Mouse (Mus musculus): ENCODE data around the gene Rps28. TPM values are rescaled to one million over a fixed set of nuclear protein-coding genes. Genes with fewer than 3 reads are reported as not detected.

Gene Rps28
- total and polyA plus RNA-seq, 3 experiments = 765 to 4,575 (median 782) TPM

- H3K79me2 ChIP-seq (replicated peaks; ENCODE audit: control insufficient read depth, extremely low read depth, insufficient read depth, poor library complexity, severe bottlenecking) = no peaks in the 10 kb centered on the region
- in situ Hi-C loops (cut with MboI; ENCODE audit: low pct_ligation_motif_present, low pct_unique_long_range_greater_than_20kb, low sequenced_read_pairs) = no loop called here
- peaks cover 7% of the 10 kb centered on the region in 2 experiments; a peak in 3 of 4 replicates for H3K4me1 ChIP-seq (ENCODE audit: control insufficient read depth in 1 of 2, insufficient read depth in 2 of 2)
- H3K4me2 ChIP-seq (ENCODE audit: insufficient read depth, low read depth, poor library complexity, severe bottlenecking) = no peak overlapping the region
- TF ChIP-seq POLR2AphosphoS2 (IDR thresholded peaks at IDR 0.05; ENCODE audit: low read depth, low read length) = no peak
- no peak for TF ChIP-seq JUN (IDR thresholded peaks at IDR 0.05; ENCODE audit: insufficient read depth, low read depth, low read length)
- TF ChIP-seq E2F4 (IDR thresholded peaks at IDR 0.05; ENCODE audit: insufficient replicate concordance, low read depth, low read length) = no peak
- no peak for TF ChIP-seq SMC3 (IDR thresholded peaks at IDR 0.05; ENCODE audit: low read depth, low read length)
- no peak for TF ChIP-seq CHD1 (IDR thresholded peaks at IDR 0.05; ENCODE audit: low read depth, low read length)
- no peak for TF ChIP-seq TCF12 (IDR thresholded peaks at IDR 0.05; ENCODE audit: low read depth, low read length)
- TF ChIP-seq SIN3A (IDR thresholded peaks at IDR 0.05; ENCODE audit: low read length) = no peak
- no peak for TF ChIP-seq RCOR1 (conservative IDR thresholded peaks at IDR 0.05; ENCODE audit: low read depth, low read length)
- TF ChIP-seq ELF1 (IDR thresholded peaks at IDR 0.05; ENCODE audit: low read depth, low read length) = no peak
- no peak for TF ChIP-seq BHLHE40 (IDR thresholded peaks at IDR 0.05; ENCODE audit: low read depth, low read length)
- TF ChIP-seq CHD2 (IDR thresholded peaks at IDR 0.05; ENCODE audit: low read length) = no peak
- no peak for TF ChIP-seq ZMIZ1 (IDR thresholded peaks at IDR 0.05; ENCODE audit: low read depth, low read length)
- TF ChIP-seq KAT2A (IDR thresholded peaks at IDR 0.05; ENCODE audit: insufficient replicate concordance, low read length) = no peak
- TF ChIP-seq NRF1 (IDR thresholded peaks at IDR 0.05; ENCODE audit: low read depth, low read length) = no peak
- TF ChIP-seq UBTF (IDR thresholded peaks at IDR 0.05; ENCODE audit: low read depth, low read length) = no peak
- TF ChIP-seq MAFK (IDR thresholded peaks at IDR 0.05; ENCODE audit: insufficient replicate concordance, low read length) = no peak
- TF ChIP-seq MEF2A (IDR thresholded peaks at IDR 0.05; ENCODE audit: borderline replicate concordance, low read depth, low read length) = no peak
- no peak overlapping the region for H3K27ac ChIP-seq (ENCODE audit: insufficient read depth, low read depth)
- no peaks in the 10 kb centered on the region for H3K27me3 ChIP-seq (replicated peaks)
- no peak overlapping the region for H3K9ac ChIP-seq (ENCODE audit: insufficient read depth, low read depth)
- DNase-seq (ENCODE audit: extremely low read depth) = no peak
- H3K9me3 ChIP-seq (replicated peaks; ENCODE audit: low read length) = no peaks in the 10 kb centered on the region
- H3K4me3 ChIP-seq (replicated peaks in 1 of 3; ENCODE audit: low read depth in 2 of 3, low read length in 2 of 3, poor library complexity in 1 of 3) = no peak overlapping the region
- peaks cover 22 to 43% of the 10 kb centered on the region in 2 experiments for H3K36me3 ChIP-seq (replicated peaks in 1 of 2; ENCODE audit: control insufficient read depth in 1 of 2, insufficient read depth in 1 of 2, low read length in 1 of 2)
- dilution Hi-C loops (cut with MboI; ENCODE audit: extremely low pct_ligation_motif_present, extremely low pct_unique_long_range_greater_than_20kb, low sequenced_read_pairs) = no loop called here
Measured at GRCm38 (mm10) chr17:33851331-33851730, 27.0 kb upstream of the Rps28 start.

- H3K79me2 ChIP-seq (replicated peaks; ENCODE audit: control insufficient read depth, extremely low read depth, insufficient read depth, poor library complexity, severe bottlenecking) = no peaks in the 10 kb centered on the region
- no peak for DNase-seq (ENCODE audit: extremely low read depth)
- dilution Hi-C loops (cut with MboI; ENCODE audit: extremely low pct_ligation_motif_present, extremely low pct_unique_long_range_greater_than_20kb, low sequenced_read_pairs) = no loop called here
- H3K4me2 ChIP-seq (ENCODE audit: insufficient read depth, low read depth, poor library complexity, severe bottlenecking) = no peak overlapping the region
- no peak for TF ChIP-seq GABPA (IDR thresholded peaks at IDR 0.05; ENCODE audit: insufficient replicate concordance, low read depth, low read length)
- TF ChIP-seq MEF2A (IDR thresholded peaks at IDR 0.05; ENCODE audit: borderline replicate concordance, low read depth, low read length) = no peak
- TF ChIP-seq BHLHE40 (IDR thresholded peaks at IDR 0.05; ENCODE audit: low read depth, low read length) = no peak
- TF ChIP-seq KAT2A (IDR thresholded peaks at IDR 0.05; ENCODE audit: insufficient replicate concordance, low read length) = no peak
- no peak for TF ChIP-seq CHD2 (IDR thresholded peaks at IDR 0.05; ENCODE audit: low read length)
- TF ChIP-seq POLR2AphosphoS2 (IDR thresholded peaks at IDR 0.05; ENCODE audit: low read depth, low read length) = no peak
- no peak for TF ChIP-seq TCF12 (IDR thresholded peaks at IDR 0.05; ENCODE audit: low read depth, low read length)
- no peak for TF ChIP-seq MAFK (IDR thresholded peaks at IDR 0.05; ENCODE audit: insufficient replicate concordance, low read length)
- TF ChIP-seq NELFE (IDR thresholded peaks at IDR 0.05; ENCODE audit: low read depth, low read length) = no peak
- TF ChIP-seq CTCF (conservative IDR thresholded peaks at IDR 0.05 in 1 of 2, IDR thresholded peaks at IDR 0.05 in 1 of 2; ENCODE audit: low read depth in 2 of 2, low read length in 2 of 2) = no peak
- no peak for TF ChIP-seq ZNF384 (IDR thresholded peaks at IDR 0.05; ENCODE audit: low read depth, low read length)
- no peak for TF ChIP-seq MAX (IDR thresholded peaks at IDR 0.05; ENCODE audit: low read length)
- no peak for TF ChIP-seq SMC3 (IDR thresholded peaks at IDR 0.05; ENCODE audit: low read depth, low read length)
- TF ChIP-seq USF1 (IDR thresholded peaks at IDR 0.05; ENCODE audit: low read depth, low read length) = no peak
- no peak for TF ChIP-seq MXI1 (IDR thresholded peaks at IDR 0.05; ENCODE audit: low read depth, low read length)
- TF ChIP-seq POLR2A (IDR thresholded peaks at IDR 0.05; ENCODE audit: low read depth, low read length) = no peak
- no peak for TF ChIP-seq JUND (conservative IDR thresholded peaks at IDR 0.05; ENCODE audit: low read depth, low read length)
- peaks cover 22 to 49% of the 10 kb centered on the region in 2 experiments for H3K36me3 ChIP-seq (replicated peaks in 1 of 2; ENCODE audit: control insufficient read depth in 1 of 2, insufficient read depth in 1 of 2, low read length in 1 of 2)
- no peak overlapping the region for H3K9ac ChIP-seq (ENCODE audit: insufficient read depth, low read depth)
- H3K27ac ChIP-seq (ENCODE audit: insufficient read depth, low read depth) = no peak overlapping the region
- in situ Hi-C loops (cut with MboI; ENCODE audit: low pct_ligation_motif_present, low pct_unique_long_range_greater_than_20kb, low sequenced_read_pairs) = no loop called here
- H3K4me3 ChIP-seq (replicated peaks in 1 of 3; ENCODE audit: low read depth in 2 of 3, low read length in 2 of 3, poor library complexity in 1 of 3) = no peak overlapping the region
- H3K9me3 ChIP-seq (replicated peaks; ENCODE audit: low read length) = no peaks in the 10 kb centered on the region
- peaks cover 7 to 26% of the 10 kb centered on the region in 2 experiments; a peak in 3 of 4 replicates for H3K4me1 ChIP-seq (ENCODE audit: control insufficient read depth in 1 of 2, insufficient read depth in 2 of 2)
- no peaks in the 10 kb centered on the region for H3K27me3 ChIP-seq (replicated peaks)
Measured at GRCm38 (mm10) chr17:33848139-33848538, 23.8 kb upstream of the Rps28 start.

All from CH12.LX (cell line).